Mouse (Mus musculus) B cell, adult 2 months (primary cell): Measurements from ENCODE around the gene Nrxn1.

Experiments
- DNase-seq, 2 experiments: peaks; one replicate each; pipeline ENCODE4 v3.0.0; 2022

Nrxn1 gene

GRCm38 (mm10) chr17:90807199-90807598 lies 285.7 kb downstream of the Nrxn1 start:
- DNase-seq: no peak

- DNase-seq: no peak
These were observed 294.2 kb downstream of the Nrxn1 start for GRCm38 (mm10) chr17:90798689-90799088.

- no peak for DNase-seq
These were observed 295.1 kb downstream of the Nrxn1 start for GRCm38 (mm10) chr17:90797659-90798288.

- no peak for DNase-seq
These were observed 295.9 kb downstream of the Nrxn1 start for GRCm38 (mm10) chr17:90796974-90797373.

GRCm38 (mm10) chr17:90788491-90789127 lies 304.3 kb downstream of the Nrxn1 start:
- DNase-seq: no peak

- DNase-seq: no peak
These were observed 304.8 kb downstream of the Nrxn1 start for GRCm38 (mm10) chr17:90788040-90788439.

GRCm38 (mm10) chr17:90787121-90787788 lies 305.6 kb downstream of the Nrxn1 start:
- no peak for DNase-seq

GRCm38 (mm10) chr17:90780481-90780880 lies 312.4 kb downstream of the Nrxn1 start:
- DNase-seq: no peak

GRCm38 (mm10) chr17:90775397-90775796 lies 317.5 kb downstream of the Nrxn1 start:
- no peak for DNase-seq

- no peak for DNase-seq
These were observed 319.6 kb downstream of the Nrxn1 start for GRCm38 (mm10) chr17:90773233-90773632.

- DNase-seq: no peak
These were observed 324.7 kb downstream of the Nrxn1 start for GRCm38 (mm10) chr17:90768216-90768615.

GRCm38 (mm10) chr17:90727124-90727523 lies 365.7 kb downstream of the Nrxn1 start:
- DNase-seq: no peak

- no peak for DNase-seq
These were observed 388.1 kb downstream of the Nrxn1 start for GRCm38 (mm10) chr17:90704773-90705172.

GRCm38 (mm10) chr17:90702626-90703025 lies 390.2 kb downstream of the Nrxn1 start:
- no peak for DNase-seq

- no peak for DNase-seq
These were observed 396.6 kb downstream of the Nrxn1 start for GRCm38 (mm10) chr17:90696071-90696800.

- DNase-seq: no peak
These were observed 397.7 kb downstream of the Nrxn1 start for GRCm38 (mm10) chr17:90695086-90695584.

- DNase-seq: no peak
These were observed 408.7 kb downstream of the Nrxn1 start for GRCm38 (mm10) chr17:90684172-90684571.

- DNase-seq: no peak
These were observed 411.9 kb downstream of the Nrxn1 start for GRCm38 (mm10) chr17:90681019-90681418.

- DNase-seq: no peak
These were observed 416.2 kb downstream of the Nrxn1 start for GRCm38 (mm10) chr17:90676676-90677075.

GRCm38 (mm10) chr17:90662318-90662717 lies 430.6 kb downstream of the Nrxn1 start:
- DNase-seq: no peak

GRCm38 (mm10) chr17:90654506-90654905 lies 438.4 kb downstream of the Nrxn1 start:
- no peak for DNase-seq

- no peak for DNase-seq
These were observed 439.5 kb downstream of the Nrxn1 start for GRCm38 (mm10) chr17:90653347-90653746.

- no peak for DNase-seq
These were observed 442.6 kb downstream of the Nrxn1 start for GRCm38 (mm10) chr17:90650279-90650678.
